ENCODE assay signal across 7 mouse cellular contexts in genomic region chr11:75166861-75167642, GRCm38 (mm10). TPM values are rescaled to one million over a fixed set of nuclear protein-coding genes. Genes with fewer than 3 reads are reported as not detected.
DNase-seq lines count a peak whose midpoint lies in the region; ATAC-seq and TF ChIP-seq lines count a peak whose summit lies in the region.

No protein-coding gene starts in this region.

- H3K27me3 ChIP-seq in testis, adult 2 months (ENCODE audit: control insufficient read depth, insufficient read depth, low read length), result no peaks in the 10 kb centered on the region; the same call in 1 of the 2 replicates
- peaks cover 80% of the 10 kb centered on the region for H3K27me3 ChIP-seq in embryonic facial prominence, embryonic 15.5 days
- H3K27me3 ChIP-seq in hindbrain, embryonic 13.5 days, result peaks cover 89% of the 10 kb centered on the region
- H3K27me3 ChIP-seq in liver, embryonic 14.5 days (ENCODE audit: control insufficient read depth, insufficient read depth, low read length), result peaks cover 76% of the 10 kb centered on the region

- no peak for TF ChIP-seq POLR2A in testis, adult 2 months (IDR thresholded peaks at IDR 0.05; ENCODE audit: control insufficient read depth, low read depth, low read length)
- no peak for TF ChIP-seq POLR2A in olfactory bulb, adult 2 months (IDR thresholded peaks at IDR 0.05; ENCODE audit: insufficient read depth, low read depth, low read length)

- TF ChIP-seq EP300 in liver, embryonic 14.5 days (IDR thresholded peaks at IDR 0.05; ENCODE audit: low read depth), result no peak

- H3K27ac ChIP-seq in testis, adult 2 months (ENCODE audit: control insufficient read depth, insufficient read depth, low read depth, low read length), result 0 out of 2 replicates have a peak overlapping the region, but pooled peaks have one; percentile 2
- H3K27ac ChIP-seq in embryonic facial prominence, embryonic 15.5 days (replicated peaks), result peak overlapping the region; percentile 65; the same call in 1 of the 2 replicates
- H3K27ac ChIP-seq in hindbrain, embryonic 13.5 days, result peak overlapping the region; percentile 13; the same call in 1 of the 2 replicates
- H3K27ac ChIP-seq in liver, embryonic 14.5 days, result no peak overlapping the region
- no peak overlapping the region for H3K27ac ChIP-seq in olfactory bulb, adult 2 months (ENCODE audit: insufficient read depth, low read depth, low read length)

- WGBS in embryonic facial prominence, embryonic 15.5 days, result 6% methylated on average over 68 of the region's 68 CpGs
- 2% methylated on average over 68 of the region's 68 CpGs for WGBS in hindbrain, embryonic 13.5 days
- WGBS in liver, embryonic 14.5 days (ENCODE audit: insufficient replicate concordance), result 3% methylated on average over 68 of the region's 68 CpGs
- WGBS in olfactory bulb, adult 2 months, result 34% methylated on average over 68 of the region's 68 CpGs

- no peak for DNase-seq in testis, postnatal 14 days (ENCODE audit: low spot score)
- no peak for DNase-seq in liver, embryonic 14.5 days (ENCODE audit: low read depth in 3 of 3, low spot score in 3 of 3)
- DNase-seq in cerebellum, adult 11-12 months, result no peak

- no peaks in the 10 kb centered on the region for H3K36me3 ChIP-seq in testis, adult 2 months (ENCODE audit: control insufficient read depth, insufficient read depth, low read length)
- peaks cover 25% of the 10 kb centered on the region for H3K36me3 ChIP-seq in embryonic facial prominence, embryonic 15.5 days
- H3K36me3 ChIP-seq in hindbrain, embryonic 13.5 days, result peaks cover 21% of the 10 kb centered on the region
- H3K36me3 ChIP-seq in liver, embryonic 14.5 days (replicated peaks; ENCODE audit: control insufficient read depth, insufficient read depth, low read depth), result no peaks in the 10 kb centered on the region

- peak overlapping the region; percentile 96 for H3K4me2 ChIP-seq in embryonic facial prominence, embryonic 15.5 days (replicated peaks)
- H3K4me2 ChIP-seq in hindbrain, embryonic 13.5 days, result peak overlapping the region; percentile 83
- H3K4me2 ChIP-seq in liver, embryonic 14.5 days (ENCODE audit: low read depth), result peak overlapping the region; percentile 40

- H3K9ac ChIP-seq in embryonic facial prominence, embryonic 15.5 days, result peak overlapping the region; percentile 39
- H3K9ac ChIP-seq in hindbrain, embryonic 13.5 days, result peak overlapping the region; percentile 69
- no peak overlapping the region for H3K9ac ChIP-seq in liver, embryonic 14.5 days (replicated peaks)

- no peak for TF ChIP-seq CTCF in testis, adult 2 months (IDR thresholded peaks at IDR 0.05; ENCODE audit: control insufficient read depth, insufficient read depth, insufficient replicate concordance, low read depth, low read length)
- TF ChIP-seq CTCF in liver, embryonic 14.5 days (IDR thresholded peaks at IDR 0.05; ENCODE audit: low read depth), result 0 out of 2 replicates have a peak, but pooled peaks have one; percentile 8
- 0 out of 2 replicates have a peak, but pooled peaks have one; percentile 22 for TF ChIP-seq CTCF in olfactory bulb, adult 2 months (IDR thresholded peaks at IDR 0.05; ENCODE audit: insufficient read depth, low read depth, low read length)

- H3K4me3 ChIP-seq in testis, adult 2 months (ENCODE audit: control insufficient read depth, low read depth, low read length), result peak overlapping the region; percentile 3
- H3K4me3 ChIP-seq in embryonic facial prominence, embryonic 15.5 days (replicated peaks), result peak overlapping the region; percentile 64
- peak overlapping the region; percentile 48 for H3K4me3 ChIP-seq in hindbrain, embryonic 13.5 days
- peak overlapping the region in 1 of 2 experiments; percentile 34; a peak in 2 of 4 replicates for H3K4me3 ChIP-seq in liver, embryonic 14.5 days (ENCODE audit: insufficient read depth in 1 of 2, low read depth in 2 of 2, low read length in 2 of 2)
- H3K4me3 ChIP-seq in olfactory bulb, adult 2 months (ENCODE audit: insufficient read depth, low read depth, low read length), result 0 out of 2 replicates have a peak overlapping the region, but pooled peaks have one; percentile 2

- ATAC-seq in embryonic facial prominence, embryonic 15.5 days (ENCODE audit: insufficient number of reproducible peaks, low FRiP score, low TSS enrichment, low read depth), result no peak
- ATAC-seq in hindbrain, embryonic 13.5 days (ENCODE audit: low FRiP score), result no peak
- no peak for ATAC-seq in liver, embryonic 14.5 days (ENCODE audit: insufficient read depth)

- H3K4me1 ChIP-seq in testis, adult 2 months (ENCODE audit: control insufficient read depth, insufficient read depth, low read length), result peaks cover 33% of the 10 kb centered on the region
- peaks cover 79% of the 10 kb centered on the region for H3K4me1 ChIP-seq in embryonic facial prominence, embryonic 15.5 days
- peaks cover 68% of the 10 kb centered on the region for H3K4me1 ChIP-seq in hindbrain, embryonic 13.5 days (replicated peaks)
- H3K4me1 ChIP-seq in liver, embryonic 14.5 days (replicated peaks; ENCODE audit: control insufficient read depth in 2 of 2, insufficient read depth in 2 of 2, low read length in 1 of 2), result no peaks in the 10 kb centered on the region; a peak in 1 of 4 replicates
- H3K4me1 ChIP-seq in olfactory bulb, adult 2 months (ENCODE audit: control insufficient read depth, insufficient read depth, low read length), result peaks cover 39% of the 10 kb centered on the region

- no peaks in the 10 kb centered on the region for H3K9me3 ChIP-seq in embryonic facial prominence, embryonic 15.5 days (replicated peaks)
- no peaks in the 10 kb centered on the region for H3K9me3 ChIP-seq in hindbrain, embryonic 13.5 days
- no peaks in the 10 kb centered on the region for H3K9me3 ChIP-seq in liver, embryonic 14.5 days (ENCODE audit: control insufficient read depth, low read length)

RNA-seq across cellular contexts. Expression of gene Hic1, which starts 2.3 kb away (rescaled TPM):
- 1.3 and 1.7 TPM in 2 replicates for polyA plus RNA-seq in testis, adult 2 months (2012; rRNA removed)
- 17.7 and 19.8 TPM in 2 replicates for polyA plus RNA-seq in embryonic facial prominence, embryonic 15.5 days (2015; fragmentation: Nextera tagmentation; extraction: Ambion mirVana)
- polyA plus RNA-seq in hindbrain, embryonic 13.5 days (2015; fragmentation: Nextera tagmentation; extraction: Ambion mirVana), result 3.4 TPM in 2 replicates
- polyA plus RNA-seq in liver, embryonic 14.5 days (2012; rRNA removed), result 0.97 and 1.4 TPM in 2 replicates
- 0.28 and 0.48 TPM in 2 replicates for polyA plus RNA-seq in liver, embryonic 14.5 days (2014; fragmentation: Nextera tagmentation; extraction: Ambion mirVana)
- polyA plus RNA-seq in olfactory bulb, adult 2 months (2012; ENCODE audit: insufficient read depth, insufficient read length, low replicate concordance, missing spikeins), result not detected in 2 replicates

RNA-seq across cellular contexts. Expression of gene Ovca2, which starts 11.6 kb away (rescaled TPM):
- polyA plus RNA-seq in testis, adult 2 months (2012; rRNA removed), result 9.1 and 10.2 TPM in 2 replicates
- polyA plus RNA-seq in embryonic facial prominence, embryonic 15.5 days (2015; fragmentation: Nextera tagmentation; extraction: Ambion mirVana), result 23.8 and 25.1 TPM in 2 replicates
- polyA plus RNA-seq in hindbrain, embryonic 13.5 days (2015; fragmentation: Nextera tagmentation; extraction: Ambion mirVana), result 17.0 and 18.2 TPM in 2 replicates
- polyA plus RNA-seq in liver, embryonic 14.5 days (2012; rRNA removed), result 7.4 and 10.5 TPM in 2 replicates
- polyA plus RNA-seq in liver, embryonic 14.5 days (2014; fragmentation: Nextera tagmentation; extraction: Ambion mirVana), result 14.3 and 15.3 TPM in 2 replicates
- polyA plus RNA-seq in olfactory bulb, adult 2 months (2012; ENCODE audit: insufficient read depth, insufficient read length, low replicate concordance, missing spikeins), result not detected in 2 replicates

RNA-seq across cellular contexts. Expression of gene Dph1, which starts 24.0 kb away (rescaled TPM):
- 12.8 and 16.6 TPM in 2 replicates for polyA plus RNA-seq in testis, adult 2 months (2012; rRNA removed)
- 20.5 and 21.0 TPM in 2 replicates for polyA plus RNA-seq in embryonic facial prominence, embryonic 15.5 days (2015; fragmentation: Nextera tagmentation; extraction: Ambion mirVana)
- 14.4 and 15.5 TPM in 2 replicates for polyA plus RNA-seq in hindbrain, embryonic 13.5 days (2015; fragmentation: Nextera tagmentation; extraction: Ambion mirVana)
- 9.8 and 11.6 TPM in 2 replicates for polyA plus RNA-seq in liver, embryonic 14.5 days (2012; rRNA removed)
- polyA plus RNA-seq in liver, embryonic 14.5 days (2014; fragmentation: Nextera tagmentation; extraction: Ambion mirVana), result 9.8 and 12.1 TPM in 2 replicates
- not detected in 2 replicates for polyA plus RNA-seq in olfactory bulb, adult 2 months (2012; ENCODE audit: insufficient read depth, insufficient read length, low replicate concordance, missing spikeins)

RNA-seq across cellular contexts. Expression of gene Rtn4rl1, which starts 26.5 kb away (rescaled TPM):
- polyA plus RNA-seq in testis, adult 2 months (2012; rRNA removed), result 3.1 and 3.3 TPM in 2 replicates
- 6.4 and 7.3 TPM in 2 replicates for polyA plus RNA-seq in embryonic facial prominence, embryonic 15.5 days (2015; fragmentation: Nextera tagmentation; extraction: Ambion mirVana)
- polyA plus RNA-seq in hindbrain, embryonic 13.5 days (2015; fragmentation: Nextera tagmentation; extraction: Ambion mirVana), result 6.2 and 8.0 TPM in 2 replicates
- 0.56 and 0.61 TPM in 2 replicates for polyA plus RNA-seq in liver, embryonic 14.5 days (2012; rRNA removed)
- 0.68 and 0.98 TPM in 2 replicates for polyA plus RNA-seq in liver, embryonic 14.5 days (2014; fragmentation: Nextera tagmentation; extraction: Ambion mirVana)
- polyA plus RNA-seq in olfactory bulb, adult 2 months (2012; ENCODE audit: insufficient read depth, insufficient read length, low replicate concordance, missing spikeins), result not detected in 2 replicates

Comparison
In these comparisons a context has a peak if more than half of its experiments do, and no peak if none do; other contexts are left out.
1. H3K27ac ChIP-seq: peak in testis, adult 2 months (single experiment), embryonic facial prominence, embryonic 15.5 days (single experiment) and hindbrain, embryonic 13.5 days (single experiment); none in liver, embryonic 14.5 days (single experiment) and olfactory bulb, adult 2 months (single experiment).
2. H3K4me2 ChIP-seq: peak in every context shown above with its lines; median percentile 96 in embryonic facial prominence, embryonic 15.5 days; 83 in hindbrain, embryonic 13.5 days; 40 in liver, embryonic 14.5 days.
3. RNA of gene Dph1, which starts 24.0 kb away (polyA plus RNA-seq): 20.5 to 21.0 TPM in embryonic facial prominence, embryonic 15.5 days, 12.8 to 16.6 TPM in testis, adult 2 months, 14.4 to 15.5 TPM in hindbrain, embryonic 13.5 days and 9.8 to 12.1 TPM in liver, embryonic 14.5 days; not detected in olfactory bulb, adult 2 months; every median in the first group is over 10 times any median in the second.